Mouse (Mus musculus): ENCODE data around the gene Gng3.

Gene Gng3

GRCm38 (mm10) chr19:8806810-8807209 lies 32.2 kb downstream of the Gng3 start:
- DNase-seq (ENCODE audit: low read depth, low spot score) = no peak

GRCm38 (mm10) chr19:8803879-8804660 lies 34.9 kb downstream of the Gng3 start:
- peak; percentile 30 for DNase-seq (ENCODE audit: low read depth, low spot score)

DNA sequence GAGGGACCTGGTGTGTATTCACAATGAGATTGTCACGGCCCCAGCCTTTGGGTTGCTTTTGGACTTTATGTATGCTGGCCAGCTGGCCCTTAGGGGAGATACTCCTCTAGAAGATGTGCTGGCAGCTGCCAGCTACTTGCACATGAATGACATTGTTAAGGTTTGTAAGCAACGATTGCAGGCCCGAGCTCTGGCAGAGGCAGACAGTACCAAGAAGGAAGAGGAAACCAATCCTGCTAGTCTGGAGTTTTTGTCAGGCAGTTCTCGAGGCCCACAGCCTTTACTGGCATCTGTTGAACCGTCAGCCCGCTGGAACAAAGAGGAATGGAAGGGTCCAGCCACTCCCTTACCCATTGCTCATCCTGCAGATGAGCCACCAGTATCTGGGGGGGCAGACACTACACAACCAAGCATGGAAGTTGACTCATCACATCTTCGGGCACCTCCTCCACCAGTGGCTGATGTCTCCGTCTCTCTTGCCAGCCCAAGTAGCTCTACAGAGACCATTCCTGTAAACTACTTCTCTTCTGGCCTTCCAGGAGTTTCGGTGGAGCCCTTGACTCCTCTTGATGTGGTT lies 35.7 kb downstream of the Gng3 start:
- peak; percentile 67 for DNase-seq (ENCODE audit: low read depth, low spot score)

GRCm38 (mm10) chr19:8802130-8802821 lies 36.7 kb downstream of the Gng3 start, which contains the start of gene Zbtb3:
Gene Zbtb3, plus strand, starts transcription at chr19:8802555.
- DNase-seq (ENCODE audit: low read depth, low spot score) = peak; percentile 100

- DNase-seq (ENCODE audit: low read depth, low spot score) = peak; percentile 54
Measured at GRCm38 (mm10) chr19:8798947-8799315, 40.1 kb downstream of the Gng3 start.

DNA sequence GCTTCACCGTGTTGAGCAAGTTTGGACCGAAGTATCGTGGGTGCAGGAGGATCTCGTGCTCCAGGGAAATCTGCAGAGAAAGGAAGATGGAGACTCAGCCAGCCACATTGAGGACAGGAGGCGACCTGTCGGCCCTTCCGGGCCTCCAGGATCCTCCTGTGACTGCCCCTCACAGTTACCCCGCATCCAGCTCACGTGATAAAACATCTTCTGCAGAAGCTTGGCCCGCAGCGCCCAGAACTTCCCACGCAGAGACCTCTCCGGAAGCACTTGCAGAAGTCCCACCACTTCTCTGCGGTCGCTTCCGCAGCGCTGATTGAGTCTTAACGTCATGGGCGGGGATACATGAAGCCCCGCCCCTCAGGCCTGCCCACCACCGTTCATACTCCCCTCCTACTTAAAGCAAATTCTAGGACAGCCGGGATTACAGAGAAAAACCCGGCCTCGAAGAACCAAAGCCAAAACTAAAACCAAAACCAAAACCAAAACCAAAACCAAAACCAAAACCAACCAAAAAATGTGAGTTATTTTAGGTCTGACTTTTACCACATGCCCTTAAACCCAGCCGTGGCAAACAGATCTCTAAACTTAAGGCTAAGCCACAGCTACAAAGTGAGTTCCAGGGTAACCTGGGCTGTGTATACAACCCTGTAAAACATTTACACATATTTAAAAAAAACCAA lies 40.6 kb downstream of the Gng3 start, which contains the start of gene Polr2g:
Polr2g (minus strand) TSS at position 314 of the 683 bp plus-strand sequence.
- DNase-seq (ENCODE audit: low read depth, low spot score) = peak; percentile 98

- DNase-seq (ENCODE audit: low read depth, low spot score) = no peak
Measured at GRCm38 (mm10) chr19:8790171-8790570, 48.8 kb downstream of the Gng3 start.

DNA sequence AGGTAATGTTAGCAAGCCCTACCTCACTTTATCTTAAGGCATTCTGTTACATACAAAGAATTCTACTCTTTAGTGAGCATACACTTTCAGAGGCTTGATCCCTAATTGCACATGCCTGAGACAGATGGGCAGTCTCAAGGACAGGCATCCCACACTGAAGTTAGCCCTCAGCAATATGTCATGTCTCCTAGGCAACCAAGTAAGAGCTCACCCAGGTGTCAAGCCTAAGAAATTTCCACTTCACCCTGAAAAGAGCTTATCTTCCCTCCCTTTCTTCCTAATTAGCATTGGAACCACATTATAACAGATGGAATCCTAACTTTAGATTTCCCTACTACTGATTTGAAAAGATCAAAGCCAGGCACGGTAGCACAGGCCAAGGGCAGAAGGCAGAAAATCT lies 49.8 kb downstream of the Gng3 start:
- DNase-seq (ENCODE audit: low read depth, low spot score) = no peak

- DNase-seq (ENCODE audit: low read depth, low spot score) = no peak
Measured at GRCm38 (mm10) chr19:8788521-8788920, 50.5 kb downstream of the Gng3 start.

All from 3T3-L1 (cell line).